9 mouse cellular contexts compared by ENCODE assay signal in genomic region chr15:89170102-89170501, GRCm38 (mm10). TPM values are rescaled to one million over a fixed set of nuclear protein-coding genes. Genes with fewer than 3 reads are reported as not detected.
A peak's percentile ranks its signal among the peaks of the same experiment; 100 is the strongest.
DNase-seq lines count a peak whose midpoint lies in the region; ATAC-seq and TF ChIP-seq lines count a peak whose summit lies in the region.
"Had no signal": no experiment of that assay in that cellular context is flagged by ENCODE, and none has a peak within 500 bp of the region (broad histone marks: within the 10 kb centered on the region; RNA-seq: fewer than 3 reads in every experiment).

No protein-coding gene starts in this region.

- H3K4me2 ChIP-seq in heart, embryonic 12.5 days = peak overlapping the region; percentile 63
- peak overlapping the region; percentile 21; the same call in 1 of the 2 replicates for H3K4me2 ChIP-seq in kidney, postnatal 0 days (ENCODE audit: low read length)

- ATAC-seq in heart, embryonic 12.5 days (ENCODE audit: insufficient number of reproducible peaks, low FRiP score) = no peak
- ATAC-seq in kidney, postnatal 0 days (replicated peaks; ENCODE audit: low FRiP score, low read depth) = no peak
- no peak for ATAC-seq in activated CD4-positive, CD25-positive, alpha-beta regulatory T cell, adult 4 months
- no peak for ATAC-seq in CD4-positive, CD25-positive, alpha-beta regulatory T cell, adult 4 months

- peaks cover 68% of the 10 kb centered on the region for H3K4me1 ChIP-seq in heart, embryonic 12.5 days (replicated peaks)
- peaks cover 55% of the 10 kb centered on the region for H3K4me1 ChIP-seq in kidney, postnatal 0 days (replicated peaks; ENCODE audit: insufficient read depth, low read length)

- peak overlapping the region; percentile 19; the same call in 1 of the 2 replicates for H3K9ac ChIP-seq in heart, embryonic 12.5 days
- peak overlapping the region; percentile 40; the same call in 1 of the 2 replicates for H3K9ac ChIP-seq in kidney, postnatal 0 days (ENCODE audit: low read depth, low read length)

- no peak for TF ChIP-seq CTCF in kidney, postnatal 0 days (IDR thresholded peaks at IDR 0.05; ENCODE audit: low read depth)

- peak; percentile 97 for DNase-seq in heart, adult 11 months
- no peak for DNase-seq in heart, adult 8-10 months (ENCODE audit: low spot score)
- no peak for DNase-seq in kidney, postnatal 0 days (ENCODE audit: low spot score)
- DNase-seq in lung, postnatal 25 days (ENCODE audit: low spot score) = peak; percentile 70
- no peak for DNase-seq in embryo, embryonic 10 days (ENCODE audit: low spot score)

- H3K27me3 ChIP-seq in heart, embryonic 12.5 days (replicated peaks) = no peaks in the 10 kb centered on the region
- H3K27me3 ChIP-seq in kidney, postnatal 0 days (ENCODE audit: insufficient read depth, low read length) = no peaks in the 10 kb centered on the region

- peaks cover 34% of the 10 kb centered on the region for H3K36me3 ChIP-seq in heart, embryonic 12.5 days
- H3K36me3 ChIP-seq in kidney, postnatal 0 days (ENCODE audit: insufficient read depth, low read length) = peaks cover 33% of the 10 kb centered on the region

- H3K27ac ChIP-seq in heart, embryonic 12.5 days (ENCODE audit: poor library complexity, severe bottlenecking) = peak overlapping the region; percentile 91
- H3K27ac ChIP-seq in kidney, postnatal 0 days = peak overlapping the region; percentile 82

- H3K4me3 ChIP-seq in heart, embryonic 12.5 days = no peak overlapping the region
- H3K4me3 ChIP-seq in kidney, postnatal 0 days (replicated peaks; ENCODE audit: low read depth, low read length) = no peak overlapping the region

- 33% methylated on average over 3 of the region's 3 CpGs for WGBS in heart, embryonic 12.5 days
- WGBS in kidney, postnatal 0 days = 19% methylated on average over 3 of the region's 3 CpGs

- H3K9me3 ChIP-seq in heart, embryonic 12.5 days (replicated peaks) = no peaks in the 10 kb centered on the region
- H3K9me3 ChIP-seq in kidney, postnatal 0 days (replicated peaks; ENCODE audit: low read length) = no peaks in the 10 kb centered on the region
- H3K9me3 ChIP-seq: G1E had no signal

RNA-seq across cellular contexts. Expression of gene Plxnb2, which starts 10.5 kb away (rescaled TPM):
- 100 to 1,000 TPM in 2 of 4 experiments, 10 to 100 TPM in 2; 92.5 to 104 (median 99.6) TPM for total RNA-seq in heart, adult 8-10 months (2022)
- 124 and 130 TPM in 2 replicates for polyA plus RNA-seq in heart, embryonic 12.5 days (2016; fragmentation: Nextera tagmentation; extraction: Ambion mirVana)
- polyA plus RNA-seq in kidney, postnatal 0 days (2015; fragmentation: Nextera tagmentation; extraction: Ambion mirVana) = 126 and 130 TPM in 2 replicates
- 1 to 10 TPM; 1.0 to 2.1 TPM for polyA plus RNA-seq in activated CD4-positive, CD25-positive, alpha-beta regulatory T cell, adult 4 months (2017; shearing (Covaris generic))
- polyA plus RNA-seq in CD4-positive, CD25-positive, alpha-beta regulatory T cell, adult 4 months (2017; shearing (Covaris generic)) = 1 to 10 TPM in 1 of 2 experiments, under 1 TPM in 1; 0.85 to 2.8 TPM

RNA-seq across cellular contexts. Expression of gene Mapk11, which starts 20.7 kb away (rescaled TPM):
- total RNA-seq in heart, adult 8-10 months (2022) = 1 to 10 TPM; 1.1 to 2.8 (median 2.7) TPM
- 3.7 and 4.6 TPM in 2 replicates for polyA plus RNA-seq in heart, embryonic 12.5 days (2016; fragmentation: Nextera tagmentation; extraction: Ambion mirVana)
- 7.5 and 9.3 TPM in 2 replicates for polyA plus RNA-seq in kidney, postnatal 0 days (2015; fragmentation: Nextera tagmentation; extraction: Ambion mirVana)
- polyA plus RNA-seq in activated CD4-positive, CD25-positive, alpha-beta regulatory T cell, adult 4 months (2017; shearing (Covaris generic)) = 10 to 100 TPM; 21.2 to 22.5 TPM
- 10 to 100 TPM; 21.7 to 39.5 TPM for polyA plus RNA-seq in CD4-positive, CD25-positive, alpha-beta regulatory T cell, adult 4 months (2017; shearing (Covaris generic))

RNA-seq across cellular contexts. Expression of gene Dennd6b, which starts 26.2 kb away (rescaled TPM):
- 10 to 100 TPM in 2 of 4 experiments, 1 to 10 TPM in 2; 8.8 to 12.9 (median 11.0) TPM for total RNA-seq in heart, adult 8-10 months (2022)
- 19.9 and 20.2 TPM in 2 replicates for polyA plus RNA-seq in heart, embryonic 12.5 days (2016; fragmentation: Nextera tagmentation; extraction: Ambion mirVana)
- 10.4 and 11.7 TPM in 2 replicates for polyA plus RNA-seq in kidney, postnatal 0 days (2015; fragmentation: Nextera tagmentation; extraction: Ambion mirVana)
- 1 to 10 TPM; 7.7 to 8.4 TPM for polyA plus RNA-seq in activated CD4-positive, CD25-positive, alpha-beta regulatory T cell, adult 4 months (2017; shearing (Covaris generic))
- 10 to 100 TPM; 13.5 to 18.4 TPM for polyA plus RNA-seq in CD4-positive, CD25-positive, alpha-beta regulatory T cell, adult 4 months (2017; shearing (Covaris generic))

RNA-seq across cellular contexts. Expression of gene Mapk12, which starts 29.6 kb away (rescaled TPM):
- total RNA-seq in heart, adult 8-10 months (2022) = 10 to 100 TPM; 21.1 to 31.4 (median 28.0) TPM
- 19.9 and 20.1 TPM in 2 replicates for polyA plus RNA-seq in heart, embryonic 12.5 days (2016; fragmentation: Nextera tagmentation; extraction: Ambion mirVana)
- 12.3 and 13.5 TPM in 2 replicates for polyA plus RNA-seq in kidney, postnatal 0 days (2015; fragmentation: Nextera tagmentation; extraction: Ambion mirVana)
- 1 to 10 TPM; 1.1 to 2.1 TPM for polyA plus RNA-seq in activated CD4-positive, CD25-positive, alpha-beta regulatory T cell, adult 4 months (2017; shearing (Covaris generic))
- 1 to 10 TPM; 5.2 to 5.6 TPM for polyA plus RNA-seq in CD4-positive, CD25-positive, alpha-beta regulatory T cell, adult 4 months (2017; shearing (Covaris generic))
- polyA plus RNA-seq: G1E had no signal

RNA-seq across cellular contexts. Expression of gene Ppp6r2, which starts 41.3 kb away (rescaled TPM):
- total RNA-seq in heart, adult 8-10 months (2022) = 10 to 100 TPM; 82.1 to 87.5 (median 84.7) TPM
- polyA plus RNA-seq in heart, embryonic 12.5 days (2016; fragmentation: Nextera tagmentation; extraction: Ambion mirVana) = 21.0 and 25.9 TPM in 2 replicates
- 25.9 and 26.8 TPM in 2 replicates for polyA plus RNA-seq in kidney, postnatal 0 days (2015; fragmentation: Nextera tagmentation; extraction: Ambion mirVana)
- polyA plus RNA-seq in activated CD4-positive, CD25-positive, alpha-beta regulatory T cell, adult 4 months (2017; shearing (Covaris generic)) = 10 to 100 TPM; 20.8 to 25.1 TPM
- 10 to 100 TPM; 25.3 to 28.0 TPM for polyA plus RNA-seq in CD4-positive, CD25-positive, alpha-beta regulatory T cell, adult 4 months (2017; shearing (Covaris generic))

Comparison
In these comparisons a context has a peak if more than half of its experiments do, and no peak if none do; other contexts are left out.
1. DNase-seq: peak in heart, adult 11 months (single experiment) and lung, postnatal 25 days (single experiment); none in heart, adult 8-10 months (single experiment), kidney, postnatal 0 days (single experiment) and embryo, embryonic 10 days (single experiment).
2. RNA of gene Plxnb2, which starts 10.5 kb away (polyA plus RNA-seq): 126 to 130 TPM in kidney, postnatal 0 days and 124 to 130 TPM in heart, embryonic 12.5 days; 0.85 to 2.8 TPM in CD4-positive, CD25-positive, alpha-beta regulatory T cell, adult 4 months and 1.0 to 2.1 TPM in activated CD4-positive, CD25-positive, alpha-beta regulatory T cell, adult 4 months; every median in the first group is over 10 times any median in the second.